Mouse (Mus musculus) left cerebral cortex, adult 11 months (tissue): ENCODE measurements around the gene Cs.

Experiments used
- DNase-seq: peaks from one replicate; pipeline ENCODE4 v3.0.0; 2022; ENCODE audit warnings: low spot score

The Cs gene

DNA sequence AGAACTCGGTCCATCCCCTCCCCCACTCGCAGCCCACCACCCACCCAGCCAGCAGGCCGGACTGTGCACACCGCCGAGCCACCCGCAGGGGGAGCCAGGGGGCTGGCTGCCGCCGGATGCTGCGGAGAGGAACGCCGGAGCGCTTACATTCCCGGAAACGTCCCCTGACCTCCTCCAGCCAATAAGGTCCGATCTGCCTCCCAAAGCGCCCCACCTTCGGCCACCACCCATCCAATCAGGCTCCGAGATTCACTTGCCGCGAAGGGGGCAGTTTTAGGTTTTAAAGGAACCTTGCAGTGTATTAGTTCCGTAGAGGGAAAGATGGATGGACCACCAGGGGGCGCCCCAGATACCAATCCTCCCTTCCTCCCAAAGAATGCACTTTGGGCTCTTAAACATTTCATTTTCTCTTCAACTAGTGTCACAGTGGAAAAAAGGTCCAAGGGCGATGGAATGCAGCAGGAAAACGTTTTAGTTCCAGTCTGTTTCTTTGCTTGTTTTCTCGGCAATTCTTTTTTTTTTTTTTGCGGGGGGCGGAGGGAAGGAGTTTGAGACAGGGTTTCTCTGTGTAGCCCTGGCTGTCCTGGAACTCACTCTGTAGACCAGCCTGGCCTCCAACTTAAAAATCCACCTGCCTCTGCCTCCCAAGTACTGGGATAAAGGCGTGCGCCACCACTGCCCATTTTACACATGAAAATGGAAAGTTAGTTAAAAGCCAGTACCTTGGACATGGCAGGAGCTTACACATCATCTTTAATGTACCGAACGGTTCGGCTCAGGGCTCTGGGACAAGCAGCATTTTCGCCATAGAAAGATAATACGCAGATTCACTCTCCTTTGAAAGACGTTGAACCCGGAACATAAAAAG is 72.4 kb downstream of the Cs start:
- peak; percentile 97 for DNase-seq

- no peak for DNase-seq
Measured at GRCm38 (mm10) chr10:128410560-128410845, 73.0 kb downstream of the Cs start.

DNA sequence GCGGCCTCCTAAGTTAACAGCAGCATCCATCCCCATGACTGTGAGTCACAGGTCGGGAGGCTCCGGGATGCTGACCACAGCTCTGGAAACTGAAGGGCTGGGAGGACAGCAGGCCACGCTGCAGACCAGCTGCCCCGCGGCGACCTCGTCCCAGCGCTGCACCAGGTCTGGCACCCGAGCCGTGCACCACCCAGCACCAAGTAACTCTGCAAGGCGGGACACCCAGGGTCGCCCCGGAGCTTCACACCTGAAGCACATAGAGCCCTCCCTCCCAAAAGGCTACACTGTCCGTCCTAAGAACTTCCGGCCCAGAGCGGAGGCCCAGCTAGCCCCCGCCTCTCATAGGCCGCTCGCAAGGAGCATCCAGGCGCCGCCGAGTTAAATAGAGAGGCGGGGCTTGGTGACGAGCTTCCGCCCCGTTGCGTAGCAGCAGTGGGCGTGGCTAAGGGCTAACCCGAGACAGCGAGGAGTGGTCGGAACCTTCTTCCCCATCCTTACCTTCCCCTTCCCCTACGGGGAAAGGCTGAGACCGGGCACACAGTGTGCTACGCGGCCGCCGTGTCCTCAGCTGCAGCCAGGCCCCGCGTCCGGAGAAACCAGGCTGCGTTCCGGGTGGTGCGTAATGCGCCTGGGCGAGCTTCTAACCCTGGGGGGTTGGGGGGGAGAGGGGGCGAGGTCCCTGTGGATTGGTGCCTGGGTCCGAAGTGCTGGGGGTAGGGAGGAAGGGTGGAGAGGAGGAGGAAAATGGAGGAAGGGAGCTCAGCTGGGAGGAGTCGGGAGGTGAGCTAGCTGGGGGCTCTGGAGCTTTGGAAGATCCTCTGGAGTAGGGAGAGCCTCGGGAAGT is 73.9 kb downstream of the Cs start, which contains the start of the genes Nabp2 and Rnf41:
Gene Nabp2, minus strand, starts transcription at position 282 of the 844 bp plus-strand sequence.
Gene Rnf41, plus strand, starts transcription at position 447 of the 844 bp plus-strand sequence.
- peak; percentile 95 for DNase-seq

DNA sequence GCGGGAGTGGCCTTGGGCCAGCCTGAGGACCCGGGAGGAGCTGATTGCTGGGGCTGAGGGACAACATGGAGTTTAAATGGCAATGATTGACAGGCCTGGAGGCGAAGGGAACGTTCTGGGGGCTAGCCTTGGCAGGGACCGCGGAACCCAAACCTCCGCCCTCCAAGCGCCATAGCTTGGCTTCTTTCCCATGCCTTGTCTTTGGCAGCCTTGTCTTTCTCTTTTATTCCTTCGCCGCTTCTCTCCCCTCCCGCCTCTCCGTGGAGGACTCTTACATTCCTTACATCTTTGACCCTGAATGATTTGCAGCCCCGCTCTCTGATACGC is 74.5 kb downstream of the Cs start:
- DNase-seq: no peak
